Mouse (Mus musculus) lung, postnatal 0 days (tissue): ENCODE measurements around the gene Zfp575. TPM values are rescaled to one million over a fixed set of nuclear protein-coding genes. Genes with fewer than 3 reads are reported as not detected.

Source experiments
- ATAC-seq: fragments of 200-750 bp; cut with Nextera tagmentation; 2 replicates; pipeline ENCODE4 v1.8.0; 2017; ENCODE audit warnings: moderate library complexity
- DNase-seq: peaks from one replicate; pipeline ENCODE4 v3.0.0-alpha.2; 2016; ENCODE audit warnings: low spot score
- H3K27ac ChIP-seq: fragments of 300-500 bp; sonication (generic); 2 replicates; pipeline ENCODE4 v1.5.1; 2014; ENCODE audit warnings: antibody characterized with exemption, mild to moderate bottlenecking, low read length, mixed read lengths
- H3K27me3 ChIP-seq: fragments of 300-500 bp; sonication (generic); replicated peaks from 2 replicates; pipeline ENCODE4 v1.6.1; 2014; ENCODE audit warnings: low read length, mixed read lengths; ENCODE audit not compliant: insufficient read depth
- H3K36me3 ChIP-seq: fragments of 300-500 bp; sonication (generic); 2 replicates; pipeline ENCODE4 v1.6.1; 2014; ENCODE audit warnings: low read length, mixed read lengths; ENCODE audit not compliant: insufficient read depth
- H3K4me1 ChIP-seq: fragments of 300-500 bp; sonication (generic); 2 replicates; pipeline ENCODE4 v1.6.1; 2014; ENCODE audit warnings: antibody characterized with exemption, low read depth, low read length, mixed read lengths; ENCODE audit not compliant: insufficient read depth
- H3K4me2 ChIP-seq: fragments of 300-500 bp; sonication (generic); replicated peaks from 2 replicates; pipeline ENCODE4 v1.6.1; 2014; ENCODE audit warnings: low read depth, mild to moderate bottlenecking, low read length, moderate library complexity, mixed read lengths
- H3K4me3 ChIP-seq: fragments of 300-500 bp; sonication (generic); 2 replicates; pipeline ENCODE4 v1.5.1; 2014; ENCODE audit warnings: low read depth, low read length
- H3K9ac ChIP-seq: fragments of 300-500 bp; sonication (generic); replicated peaks from 2 replicates; pipeline ENCODE4 v1.6.1; 2014; ENCODE audit warnings: low read depth, mild to moderate bottlenecking
- H3K9me3 ChIP-seq: fragments of 300-500 bp; sonication (generic); 2 replicates; pipeline ENCODE4 v1.6.1; 2016; ENCODE audit warnings: low read length, mixed read lengths
- CTCF ChIP-seq: IDR thresholded peaks from 2 replicates; pipeline ENCODE4 v1.5.1; 2016; ENCODE audit warnings: antibody characterized with exemption, mild to moderate bottlenecking
- EP300 ChIP-seq: IDR thresholded peaks from 2 replicates; pipeline ENCODE4 v1.6.1; 2016; ENCODE audit warnings: antibody characterized with exemption, mild to moderate bottlenecking, control low read depth
- WGBS: fragments of 180-500 bp; shearing (Covaris S2); extraction: QIAGEN DNeasy Blood & Tissue Kit; methylation state at CpG from one replicate; pipeline ENCODE4 v1.1.7; 2014; 5-methylcytosine and 5-hydroxymethylcytosine counted together
- polyA plus RNA-seq: library from polyadenylated mRNA; unstranded; fragments of >200 nt; fragmentation: Nextera tagmentation; extraction: Ambion mirVana; gene quantifications from 2 replicates; pipeline ENCODE4 v1.2.1, GENCODE M21; 2015

The Zfp575 gene
- polyA plus RNA-seq, 1 experiment from 2014 or later, result 1.5 TPM

DNA sequence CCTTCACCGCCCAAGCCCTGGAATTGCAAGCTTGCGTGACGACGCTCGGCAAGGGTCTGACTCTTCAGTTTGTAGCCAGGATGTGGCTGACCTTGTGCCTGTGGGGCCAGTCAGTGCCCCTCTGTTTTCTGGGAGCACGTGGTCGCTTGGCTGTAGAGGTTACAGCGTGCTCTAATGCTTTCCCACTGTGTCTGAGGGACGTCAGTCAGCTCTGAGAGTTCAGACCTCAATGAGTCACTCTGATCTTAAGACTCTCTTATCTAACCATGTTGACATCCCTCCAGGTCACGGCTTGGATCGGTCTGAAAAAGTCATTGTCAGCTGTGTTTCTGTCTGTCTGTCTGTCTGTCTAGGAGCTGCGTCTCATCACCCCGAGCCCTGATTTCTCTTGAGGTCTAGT is 27.4 kb upstream of the Zfp575 start:
- no peak overlapping the region for H3K9ac ChIP-seq
- TF ChIP-seq EP300, result no peak
- no peak for TF ChIP-seq CTCF
- no peak overlapping the region for H3K4me2 ChIP-seq
- 58% methylated on average over 13 of the region's 13 CpGs for WGBS
- ATAC-seq (no peak), DNase-seq (no peak)
- no peak overlapping the region for H3K27ac ChIP-seq
- H3K4me1 ChIP-seq, result peaks cover 8% of the 10 kb centered on the region; the same call in 1 of the 2 replicates
- peaks cover 11% of the 10 kb centered on the region; the same call in 1 of the 2 replicates for H3K27me3 ChIP-seq
- H3K36me3 ChIP-seq, result no peaks in the 10 kb centered on the region
- H3K4me3 ChIP-seq, result no peak overlapping the region
- H3K9me3 ChIP-seq, result no peaks in the 10 kb centered on the region

DNA sequence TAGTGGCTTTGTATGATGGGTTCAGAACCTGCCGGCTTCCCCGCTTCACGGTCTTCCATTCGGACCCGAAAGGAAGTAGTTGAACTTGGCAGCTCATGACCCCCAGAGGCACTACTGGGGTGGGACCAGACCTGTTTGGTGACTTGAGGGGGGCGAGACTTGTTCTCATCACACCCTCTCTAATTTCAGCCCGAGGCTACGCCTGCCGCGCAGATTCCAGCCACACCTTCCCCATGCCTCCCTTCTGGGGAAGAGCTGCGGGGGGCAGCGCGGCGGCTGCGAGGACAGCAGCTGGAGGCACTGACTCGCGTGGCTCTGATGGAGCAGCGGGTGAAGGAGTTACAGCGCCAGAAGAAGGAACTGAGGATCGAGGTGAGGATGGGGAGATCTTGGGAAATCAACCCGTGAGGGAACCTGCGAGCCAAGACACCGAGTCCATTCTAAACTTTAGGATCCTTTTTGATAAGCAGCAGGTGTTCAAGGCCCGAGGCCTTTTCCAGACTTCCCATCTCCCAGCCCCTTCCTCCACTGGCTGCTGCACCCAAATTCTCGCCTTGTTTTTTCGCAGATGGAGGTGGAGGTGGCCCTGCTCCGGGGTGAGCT is 25.0 kb upstream of the Zfp575 start:
- Histone ChIP-seq H3K27me3 (peaks cover 11% of the 10 kb centered on the region; the same call in 1 of the 2 replicates), H3K9me3 (no peaks in the 10 kb centered on the region), H3K9ac (no peak overlapping the region), H3K36me3 (no peaks in the 10 kb centered on the region), H3K27ac (no peak overlapping the region), H3K4me3 (no peak overlapping the region), H3K4me2 (peak overlapping the region; percentile 42), H3K4me1 (peaks cover 8% of the 10 kb centered on the region; the same call in 1 of the 2 replicates)
- 3% methylated on average over 27 of the region's 27 CpGs for WGBS
- TF ChIP-seq EP300 (no peak), CTCF (no peak)
- DNase-seq, result no peak
- no peak for ATAC-seq

DNA sequence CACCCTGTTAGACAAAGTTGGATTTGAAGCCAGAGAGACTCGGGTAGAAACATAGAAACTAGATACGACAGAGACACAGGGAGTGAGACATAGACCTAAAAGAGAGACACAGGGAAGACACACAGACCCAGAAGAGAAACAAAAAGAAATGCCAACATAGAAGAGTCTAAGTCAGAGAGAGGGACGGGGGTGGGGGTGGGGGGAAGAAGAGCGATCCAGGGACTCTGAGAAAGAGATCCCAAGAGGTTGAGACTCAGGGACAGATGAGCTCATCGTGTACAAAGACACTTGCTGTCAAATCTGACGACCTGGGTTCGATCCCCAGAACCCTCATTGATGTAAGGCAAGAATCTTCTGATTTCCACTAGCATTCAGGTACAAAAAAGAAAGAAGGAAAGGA is 24.3 kb upstream of the Zfp575 start:
- peaks cover 8% of the 10 kb centered on the region; the same call in 1 of the 2 replicates for H3K4me1 ChIP-seq
- no peaks in the 10 kb centered on the region for H3K36me3 ChIP-seq
- H3K27me3 ChIP-seq, result peaks cover 11% of the 10 kb centered on the region; the same call in 1 of the 2 replicates
- TF ChIP-seq CTCF (no peak), EP300 (no peak)
- DNase-seq (no peak), ATAC-seq (no peak)
- H3K9ac ChIP-seq, result peak overlapping the region; percentile 29
- H3K4me2 ChIP-seq, result peak overlapping the region; percentile 88
- 8% methylated on average over 7 of the region's 7 CpGs for WGBS
- peak overlapping the region; percentile 57 for H3K4me3 ChIP-seq
- H3K9me3 ChIP-seq, result no peaks in the 10 kb centered on the region
- H3K27ac ChIP-seq, result no peak overlapping the region

DNA sequence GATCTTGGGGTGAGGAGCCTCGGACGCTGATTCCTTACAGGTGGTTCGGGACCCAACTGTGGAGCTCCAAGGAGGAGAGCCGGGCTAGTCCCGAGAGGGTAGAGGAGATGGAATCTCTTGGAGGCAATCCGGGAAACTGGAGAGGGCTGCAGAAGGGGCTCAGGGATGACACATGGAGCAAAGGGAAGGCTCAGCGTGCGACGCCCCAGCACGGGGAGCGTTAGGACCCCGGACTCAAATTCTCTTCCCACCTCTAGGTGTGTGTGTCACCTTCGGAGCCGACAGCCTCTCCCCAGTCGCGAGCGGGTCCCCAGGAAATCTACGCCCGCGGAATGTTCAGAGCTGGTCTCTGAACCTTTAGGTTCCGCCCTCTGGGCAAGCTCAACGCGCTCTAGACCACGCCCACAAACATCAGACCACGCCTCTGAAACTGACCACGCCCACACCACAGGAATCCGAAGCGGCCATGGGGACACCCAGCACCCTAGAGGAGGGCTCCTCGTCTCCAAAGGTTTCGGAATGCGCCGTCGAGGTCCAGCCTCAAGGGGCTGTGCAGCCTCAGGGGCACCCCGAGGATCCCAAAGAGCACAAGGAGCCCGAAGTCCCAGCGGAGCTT is 23.5 kb upstream of the Zfp575 start:
- Histone ChIP-seq H3K4me3 (peak overlapping the region; percentile 57), H3K4me2 (peak overlapping the region; percentile 88), H3K9ac (peak overlapping the region; percentile 29), H3K36me3 (no peaks in the 10 kb centered on the region), H3K4me1 (peaks cover 8% of the 10 kb centered on the region; the same call in 1 of the 2 replicates), H3K27me3 (peaks cover 11% of the 10 kb centered on the region; the same call in 1 of the 2 replicates), H3K27ac (peak overlapping the region; percentile 71), H3K9me3 (no peaks in the 10 kb centered on the region)
- 0% methylated on average over 36 of the region's 36 CpGs for WGBS
- peak; percentile 86 for ATAC-seq
- DNase-seq, result peak; percentile 91
- TF ChIP-seq CTCF (no peak), EP300 (no peak)

DNA sequence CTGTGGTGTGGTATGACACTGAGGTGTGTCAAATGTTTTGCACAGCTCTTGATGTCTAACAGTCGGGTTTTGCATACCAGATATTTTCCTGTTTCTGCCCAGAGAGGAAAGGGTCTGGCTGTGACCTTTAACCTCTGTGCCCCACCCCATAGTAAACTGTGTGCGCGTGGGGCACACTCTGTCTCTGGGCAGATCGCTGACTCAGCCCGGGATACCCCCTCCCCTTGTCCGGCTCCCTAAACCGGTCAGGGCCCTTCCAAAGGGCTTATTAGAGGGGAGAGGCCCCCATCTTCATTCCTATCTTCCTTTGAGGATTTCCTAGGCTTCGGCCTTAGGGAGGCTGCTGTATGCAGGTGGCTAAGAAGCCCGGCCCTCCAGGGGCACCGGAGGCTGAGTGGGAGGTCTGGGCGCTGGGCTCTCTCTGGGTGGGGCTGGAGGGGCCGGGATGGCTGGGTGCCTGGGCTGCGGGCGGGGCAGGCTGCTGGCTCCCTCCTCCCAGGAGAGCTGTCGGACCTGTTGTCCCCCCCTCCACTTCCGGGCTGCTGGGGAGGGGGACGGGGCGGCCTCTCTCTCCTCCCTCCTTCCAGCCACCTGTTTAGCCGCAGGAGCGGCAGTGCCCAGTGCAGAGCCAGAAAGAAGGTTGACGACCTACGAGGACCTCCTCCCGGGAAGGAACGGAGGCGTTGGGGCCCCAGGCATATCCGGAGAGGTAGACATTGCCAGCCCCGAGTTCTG is 22.9 kb upstream of the Zfp575 start, which contains the start of gene Phldb3:
Gene Phldb3 (plus strand): TSS at position 620 of the 735 bp plus-strand sequence.
- Histone ChIP-seq H3K4me3 (peak within 1 kb of the TSS; percentile 57), H3K4me1 (peaks cover 8% of the 10 kb centered on the region; the same call in 1 of the 2 replicates), H3K9ac (peak within 1 kb of the TSS; percentile 29), H3K9me3 (no peaks in the 10 kb centered on the region), H3K27ac (peak within 1 kb of the TSS; percentile 71), H3K27me3 (peaks cover 11% of the 10 kb centered on the region; the same call in 1 of the 2 replicates), H3K36me3 (no peaks in the 10 kb centered on the region), H3K4me2 (peak within 1 kb of the TSS; percentile 88)
- 3% methylated on average over 27 of the region's 27 CpGs for WGBS
- ATAC-seq, result peak; percentile 70
- DNase-seq, result peak; percentile 53
- TF ChIP-seq EP300, result no peak
- no peak for TF ChIP-seq CTCF

DNA sequence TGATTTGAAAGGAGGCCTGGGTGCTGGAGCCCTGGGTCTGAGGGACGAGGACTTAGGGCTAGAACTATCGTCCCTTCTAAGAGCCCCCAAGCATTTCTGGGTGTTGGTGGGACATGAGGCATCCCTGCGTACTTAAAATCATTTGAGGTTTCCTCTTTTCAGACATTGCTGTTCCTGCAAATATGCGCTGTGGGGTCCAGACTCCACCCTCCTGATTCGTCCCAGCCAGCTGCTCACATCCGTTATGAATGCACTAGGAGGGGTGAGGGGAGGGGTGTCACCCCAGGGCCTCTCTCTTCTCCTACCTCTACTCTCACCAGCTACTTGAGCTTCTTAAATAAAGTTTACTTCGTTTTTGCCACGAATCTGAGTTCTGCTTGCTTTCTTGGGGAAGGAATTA is 21.1 kb upstream of the Zfp575 start:
- peaks cover 8% of the 10 kb centered on the region; the same call in 1 of the 2 replicates for H3K4me1 ChIP-seq
- DNase-seq (no peak), ATAC-seq (no peak)
- H3K9ac ChIP-seq, result no peak overlapping the region
- no peak overlapping the region for H3K4me3 ChIP-seq
- no peak overlapping the region for H3K27ac ChIP-seq
- H3K4me2 ChIP-seq, result no peak overlapping the region
- WGBS, result 70% methylated on average over 8 of the region's 8 CpGs
- H3K27me3 ChIP-seq, result peaks cover 11% of the 10 kb centered on the region; the same call in 1 of the 2 replicates
- no peaks in the 10 kb centered on the region for H3K36me3 ChIP-seq
- TF ChIP-seq CTCF (no peak), EP300 (no peak)
- H3K9me3 ChIP-seq, result no peaks in the 10 kb centered on the region
